Mouse (Mus musculus) heart, embryonic 11.5 days (tissue): ENCODE results near the gene Qrich1. TPM values are rescaled to one million over a fixed set of nuclear protein-coding genes. Genes with fewer than 3 reads are reported as not detected.

Source experiments
- ATAC-seq: fragments of 200-750 bp; cut with Nextera tagmentation; replicated peaks from 2 replicates; pipeline ENCODE4 v1.8.0; 2017; ENCODE audit warnings: moderate library complexity; ENCODE audit not compliant: insufficient number of reproducible peaks, low FRiP score, low TSS enrichment
- H3K27ac ChIP-seq: fragments of 300-500 bp; sonication (generic); 2 replicates; pipeline ENCODE4 v1.5.1; 2014; ENCODE audit warnings: mild to moderate bottlenecking, low read depth, low read length
- H3K27me3 ChIP-seq: fragments of 300-500 bp; sonication (generic); 2 replicates; pipeline ENCODE4 v1.6.1; 2014; ENCODE audit warnings: mild to moderate bottlenecking, low read length, mixed read lengths; ENCODE audit not compliant: control insufficient read depth, insufficient read depth
- H3K36me3 ChIP-seq: fragments of 300-500 bp; sonication (generic); 2 replicates; pipeline ENCODE4 v1.6.1; 2014; ENCODE audit warnings: mild to moderate bottlenecking, low read length, moderate library complexity, mixed read lengths; ENCODE audit not compliant: control insufficient read depth, insufficient read depth
- H3K4me1 ChIP-seq: fragments of 300-500 bp; sonication (generic); 2 replicates; pipeline ENCODE4 v1.6.1; 2014; ENCODE audit warnings: low read length; ENCODE audit not compliant: control insufficient read depth, insufficient read depth
- H3K4me2 ChIP-seq: fragments of 300-500 bp; sonication (generic); 2 replicates; pipeline ENCODE4 v1.6.1; 2014; ENCODE audit warnings: mild to moderate bottlenecking, moderate library complexity
- H3K4me3 ChIP-seq: fragments of 300-500 bp; sonication (generic); 2 replicates; pipeline ENCODE4 v1.5.1; 2014; ENCODE audit warnings: low read depth, low read length
- H3K9ac ChIP-seq: fragments of 300-500 bp; sonication (generic); 2 replicates; pipeline ENCODE4 v1.6.1; 2014; ENCODE audit warnings: mild to moderate bottlenecking, low read depth, low read length, moderate library complexity
- H3K9me3 ChIP-seq: fragments of 300-500 bp; sonication (generic); replicated peaks from 2 replicates; pipeline ENCODE4 v1.6.1; 2016; ENCODE audit warnings: low read length; ENCODE audit not compliant: control insufficient read depth
- WGBS: fragments of 180-500 bp; shearing (Covaris S2); extraction: QIAGEN DNeasy Blood & Tissue Kit; methylation state at CpG from one replicate; pipeline ENCODE4 v1.1.7; 2014; ENCODE audit not compliant: insufficient replicate concordance; 5-methylcytosine and 5-hydroxymethylcytosine counted together
- polyA plus RNA-seq: library from polyadenylated mRNA; unstranded; fragments of >200 nt; fragmentation: Nextera tagmentation; extraction: Ambion mirVana; gene quantifications from 2 replicates; pipeline ENCODE4 v1.2.1, GENCODE M21; 2014

Gene Qrich1
- polyA plus RNA-seq, 1 experiment from 2014 or later, result 103 TPM

DNA sequence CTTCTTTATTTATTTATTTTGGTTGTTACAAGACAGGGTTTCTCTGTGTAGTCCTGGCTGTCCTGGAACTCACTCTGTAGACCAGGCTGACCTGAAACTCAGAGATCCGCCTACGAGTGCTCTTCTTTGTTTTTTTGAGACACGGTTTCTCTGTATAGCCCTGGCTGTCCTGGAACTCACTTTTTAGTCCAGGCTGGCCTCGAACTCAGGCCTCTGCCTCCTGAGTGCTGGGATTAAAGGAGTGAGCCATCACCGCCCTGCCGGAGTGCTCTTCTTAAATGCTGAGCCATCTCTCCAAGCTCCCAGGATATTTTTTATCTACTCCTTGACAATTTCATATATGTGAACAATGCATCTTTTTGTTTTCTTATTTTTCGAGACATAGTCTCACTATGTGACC lies 9.7 kb upstream of the Qrich1 start:
- H3K27me3 ChIP-seq, result no peaks in the 10 kb centered on the region
- H3K36me3 ChIP-seq, result peaks cover 17% of the 10 kb centered on the region
- 80% methylated on average over 7 of the region's 7 CpGs for WGBS
- ATAC-seq, result no peak
- H3K4me3 ChIP-seq, result peak overlapping the region; percentile 73
- no peak overlapping the region for H3K27ac ChIP-seq
- no peaks in the 10 kb centered on the region for H3K9me3 ChIP-seq
- H3K4me1 ChIP-seq, result peaks cover 8% of the 10 kb centered on the region
- H3K4me2 ChIP-seq, result peak overlapping the region; percentile 95
- no peak overlapping the region; the same call in 1 of the 2 replicates for H3K9ac ChIP-seq

DNA sequence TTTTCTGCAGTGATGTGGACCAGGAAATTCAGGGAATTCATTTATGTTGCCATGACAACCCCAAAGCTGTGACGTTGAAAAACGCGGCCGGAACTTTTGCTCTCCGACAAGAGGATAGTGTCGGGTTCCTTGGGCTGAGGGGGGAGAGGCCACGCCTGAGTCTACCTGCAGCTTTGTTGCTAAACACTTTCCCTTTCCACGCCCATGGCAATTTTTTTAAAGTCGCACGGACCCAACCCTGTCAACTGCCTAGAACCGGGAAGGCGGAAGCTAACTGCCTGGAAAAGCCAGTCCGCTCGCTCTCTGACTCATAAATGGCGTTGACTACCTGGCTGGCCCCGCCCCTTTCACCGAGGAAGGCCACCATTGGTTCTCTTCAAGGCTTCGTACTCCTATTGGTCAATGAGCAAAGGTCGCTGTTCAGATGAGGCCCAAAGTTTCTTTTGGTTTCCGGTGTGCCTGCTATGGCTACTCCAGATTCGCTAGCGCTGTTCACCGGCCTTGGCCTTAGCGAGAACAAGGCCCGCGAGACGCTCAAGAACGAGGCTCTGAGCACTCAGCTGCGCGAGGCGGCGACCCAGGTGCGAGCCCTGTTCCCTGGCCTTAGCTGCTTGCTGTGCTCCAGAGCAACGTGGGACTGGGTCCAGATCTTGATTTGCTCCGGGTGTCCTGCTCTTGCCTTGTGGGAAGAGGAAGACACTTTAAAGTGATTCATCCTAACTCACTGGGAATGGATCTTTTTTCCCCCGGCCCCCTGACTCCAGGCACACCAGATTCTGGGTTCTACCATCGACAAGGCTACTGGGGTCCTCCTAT lies 8.8 kb upstream of the Qrich1 start, which contains the start of gene Qars:
Gene Qars, plus strand, starts transcription at position 88 of the 816 bp plus-strand sequence.
- Histone ChIP-seq H3K4me3 (peak within 1 kb of the TSS; percentile 73), H3K36me3 (peaks cover 24% of the 10 kb centered on the region), H3K27me3 (no peaks in the 10 kb centered on the region), H3K4me2 (peak within 1 kb of the TSS; percentile 95), H3K9ac (peak within 1 kb of the TSS; percentile 86), H3K9me3 (no peaks in the 10 kb centered on the region), H3K27ac (peak within 1 kb of the TSS; percentile 74), H3K4me1 (peaks cover 8% of the 10 kb centered on the region)
- peak; percentile 95 for ATAC-seq
- under 1% methylated on average over 37 of the region's 37 CpGs for WGBS

DNA sequence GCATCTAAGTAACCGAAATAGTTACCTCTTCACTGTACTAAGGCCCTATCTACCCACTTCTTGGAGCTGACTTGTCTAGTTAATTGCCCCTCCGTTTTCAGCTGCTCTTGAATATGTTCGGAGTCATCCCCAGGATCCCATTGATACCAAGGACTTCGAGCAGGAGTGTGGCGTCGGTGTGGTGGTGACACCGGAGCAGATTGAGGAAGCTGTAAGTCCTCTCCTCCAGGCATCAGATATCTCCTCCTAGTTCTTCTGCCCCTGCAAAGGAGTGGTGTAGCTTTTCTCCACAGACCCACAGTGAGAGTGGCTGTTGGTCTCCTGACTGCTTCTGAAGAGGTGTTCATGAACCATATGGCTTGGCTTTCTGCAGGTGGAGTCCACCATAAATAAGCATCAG lies 7.8 kb upstream of the Qrich1 start:
- Histone ChIP-seq H3K36me3 (peaks cover 23% of the 10 kb centered on the region), H3K27me3 (no peaks in the 10 kb centered on the region), H3K4me2 (peak overlapping the region; percentile 95), H3K9me3 (no peaks in the 10 kb centered on the region), H3K9ac (peak overlapping the region; percentile 86), H3K27ac (no peak overlapping the region), H3K4me1 (peaks cover 8% of the 10 kb centered on the region), H3K4me3 (peak overlapping the region; percentile 73)
- ATAC-seq, result no peak
- WGBS, result 83% methylated on average over 7 of the region's 7 CpGs

DNA sequence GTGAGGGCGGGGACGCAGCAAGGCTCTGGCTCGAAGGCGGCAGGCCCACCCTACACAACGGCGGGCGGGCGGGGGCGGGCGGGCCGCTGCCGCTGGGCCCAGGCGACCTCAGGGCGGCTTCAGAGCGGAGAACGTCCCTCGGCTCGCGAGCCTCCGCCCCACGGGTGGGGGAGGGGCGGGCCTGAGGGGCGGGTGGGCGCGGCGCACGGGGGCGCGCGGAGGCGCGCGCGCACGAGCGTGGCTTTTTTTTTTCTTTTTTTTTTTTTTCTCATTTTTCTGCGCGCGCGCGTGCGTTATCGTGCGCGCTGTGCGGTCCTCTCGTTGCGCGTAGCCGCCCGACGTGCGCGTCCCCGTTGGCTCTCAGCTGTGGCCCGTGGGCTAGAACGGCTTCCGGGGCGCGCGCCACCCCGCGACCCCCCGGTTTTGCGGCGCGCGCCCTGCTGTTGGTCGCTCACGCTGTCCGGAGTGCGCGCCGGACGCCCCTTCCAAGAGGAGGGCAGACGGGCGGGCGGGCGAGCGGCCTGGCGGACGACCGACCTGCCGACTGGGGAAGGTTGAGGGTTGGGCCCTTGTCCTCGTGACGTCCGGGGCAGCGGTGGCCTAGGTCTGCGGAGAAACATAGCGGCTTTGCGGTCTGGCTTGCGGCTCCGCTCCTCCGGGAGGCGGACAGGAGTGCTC lies 786 bp downstream of the Qrich1 start:
- peak overlapping the region; percentile 98 for H3K4me3 ChIP-seq

DNA sequence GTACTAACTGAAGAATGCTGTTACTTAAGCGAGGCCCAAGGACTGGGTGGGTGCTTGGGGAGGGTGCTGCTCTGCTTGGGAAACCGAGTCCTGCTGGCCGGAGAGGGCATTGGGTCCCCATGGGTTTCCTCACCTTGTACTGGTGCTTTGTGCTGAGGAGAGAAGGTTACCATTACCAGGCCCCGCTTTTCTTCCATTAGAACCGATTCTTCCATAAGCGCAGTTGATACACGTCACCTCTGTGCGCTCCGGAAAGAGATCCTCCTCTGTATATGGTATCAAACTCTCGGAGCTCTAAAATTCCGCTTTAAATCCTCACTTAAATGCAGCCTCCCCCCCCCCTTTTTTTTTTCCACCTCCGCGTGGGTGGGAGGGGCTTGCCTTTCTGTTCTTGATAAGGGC lies 1.3 kb downstream of the Qrich1 start:
- Histone ChIP-seq H3K27ac (peak overlapping the region; percentile 100), H3K4me1 (peaks cover 15% of the 10 kb centered on the region), H3K36me3 (peaks cover 12% of the 10 kb centered on the region), H3K9me3 (no peaks in the 10 kb centered on the region), H3K27me3 (no peaks in the 10 kb centered on the region), H3K9ac (peak overlapping the region; percentile 99), H3K4me2 (peak overlapping the region; percentile 90), H3K4me3 (peak overlapping the region; percentile 98)
- WGBS, result under 1% methylated on average over 13 of the region's 13 CpGs
- ATAC-seq, result no peak

More for the DNA sequence above, 786 bp downstream of the Qrich1 start:
- peak overlapping the region; percentile 99 for H3K9ac ChIP-seq
- peak; percentile 81 for ATAC-seq
- H3K36me3 ChIP-seq, result peaks cover 17% of the 10 kb centered on the region
- H3K4me1 ChIP-seq, result peaks cover 15% of the 10 kb centered on the region
- under 1% methylated on average over 81 of the region's 95 CpGs for WGBS
- no peaks in the 10 kb centered on the region for H3K9me3 ChIP-seq
- no peaks in the 10 kb centered on the region for H3K27me3 ChIP-seq
- peak overlapping the region; percentile 90 for H3K4me2 ChIP-seq
- H3K27ac ChIP-seq, result peak overlapping the region; percentile 100

DNA sequence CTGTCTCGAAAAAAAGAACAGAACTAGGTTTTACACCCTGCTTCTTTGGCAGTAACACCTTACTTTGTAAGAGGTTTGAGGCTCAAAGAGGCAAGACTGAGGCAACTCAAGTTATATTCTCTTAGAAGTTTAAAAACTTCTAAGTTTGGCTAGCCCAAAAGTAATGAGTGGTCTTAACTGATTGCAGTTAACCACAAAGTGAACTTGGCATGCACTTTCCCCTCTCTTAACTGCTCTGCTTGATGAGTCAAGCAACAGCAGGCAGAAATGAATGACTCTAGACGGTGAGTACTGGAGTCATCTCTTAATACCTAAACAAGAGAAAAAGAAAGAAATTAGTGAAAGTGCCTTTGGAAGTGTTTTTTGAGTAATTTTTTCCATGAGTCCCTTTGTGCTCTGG lies 5.0 kb downstream of the Qrich1 start:
- no peak overlapping the region for H3K4me3 ChIP-seq
- ATAC-seq, result no peak
- no peak overlapping the region for H3K27ac ChIP-seq
- no peaks in the 10 kb centered on the region for H3K27me3 ChIP-seq
- H3K9me3 ChIP-seq, result no peaks in the 10 kb centered on the region
- H3K36me3 ChIP-seq, result no peaks in the 10 kb centered on the region
- no peak overlapping the region for H3K4me2 ChIP-seq
- H3K4me1 ChIP-seq, result peaks cover 11% of the 10 kb centered on the region
- H3K9ac ChIP-seq, result no peak overlapping the region
- WGBS, result 83% methylated on average over 2 of the region's 2 CpGs

DNA sequence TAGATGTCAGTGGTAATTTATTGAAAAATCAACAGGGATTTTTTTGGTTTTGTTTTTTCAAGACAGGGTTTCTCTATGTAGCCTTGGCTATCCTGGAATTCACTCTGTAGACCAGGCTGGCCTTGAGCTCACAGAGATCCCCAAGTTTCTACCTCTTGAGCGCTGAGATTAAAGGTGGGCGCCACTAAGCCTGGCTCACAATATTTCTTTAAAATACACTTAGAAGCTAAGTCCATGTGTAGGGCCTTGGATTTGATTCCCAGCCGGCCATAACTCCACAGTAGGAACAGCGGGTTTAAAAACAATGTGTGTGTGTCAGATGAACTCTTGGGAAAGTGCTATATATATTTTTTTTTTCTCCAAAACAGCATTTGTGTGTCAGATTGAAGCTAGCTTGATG lies 6.7 kb downstream of the Qrich1 start:
- Histone ChIP-seq H3K9me3 (no peaks in the 10 kb centered on the region), H3K27me3 (no peaks in the 10 kb centered on the region), H3K9ac (no peak overlapping the region), H3K27ac (no peak overlapping the region), H3K4me3 (no peak overlapping the region), H3K4me2 (no peak overlapping the region), H3K36me3 (no peaks in the 10 kb centered on the region), H3K4me1 (peaks cover 10% of the 10 kb centered on the region)
- ATAC-seq, result no peak
- 93% methylated on average over 4 of the region's 4 CpGs for WGBS

DNA sequence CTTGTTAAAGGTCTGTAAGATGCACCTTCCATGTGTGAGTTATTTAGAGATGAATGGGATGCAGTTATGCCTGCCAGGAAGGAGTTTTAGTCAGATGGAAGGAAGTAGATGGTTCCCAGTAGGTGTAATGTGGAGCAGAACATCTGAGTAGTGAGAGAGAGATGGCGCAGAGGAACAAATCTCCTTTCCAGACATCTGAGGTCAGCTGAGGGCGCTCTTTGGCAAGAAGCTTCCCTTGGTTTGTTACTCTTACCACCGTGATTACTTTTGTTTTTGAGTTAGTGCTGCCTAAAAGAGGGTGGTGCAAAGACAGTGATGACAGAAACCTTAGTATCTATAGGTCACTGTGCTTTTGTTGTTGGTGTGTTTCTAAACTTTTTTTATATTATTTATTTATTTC lies 8.8 kb downstream of the Qrich1 start:
- H3K36me3 ChIP-seq, result peaks cover 7% of the 10 kb centered on the region
- H3K4me3 ChIP-seq, result no peak overlapping the region
- H3K9ac ChIP-seq, result no peak overlapping the region
- no peak overlapping the region for H3K4me2 ChIP-seq
- ATAC-seq, result no peak
- no peaks in the 10 kb centered on the region for H3K9me3 ChIP-seq
- 82% methylated on average over 3 of the region's 3 CpGs for WGBS
- peaks cover 4% of the 10 kb centered on the region; the same call in 1 of the 2 replicates for H3K4me1 ChIP-seq
- H3K27ac ChIP-seq, result no peak overlapping the region
- no peaks in the 10 kb centered on the region for H3K27me3 ChIP-seq
